Mouse (Mus musculus) left cerebral cortex, adult 11 months (tissue): ENCODE results near the gene Pgam2.
A peak's percentile ranks its signal among the peaks of the same experiment; 100 is the strongest.
"Not testable (repeated sequence)": the region's sequence is repeated elsewhere in the genome, so short reads cannot be mapped to it uniquely, and the experiment has no call there.

ENCODE experiments used
- DNase-seq: peaks from one replicate; pipeline ENCODE4 v3.0.0; 2022; ENCODE audit warnings: low spot score

The Pgam2 gene

DNA sequence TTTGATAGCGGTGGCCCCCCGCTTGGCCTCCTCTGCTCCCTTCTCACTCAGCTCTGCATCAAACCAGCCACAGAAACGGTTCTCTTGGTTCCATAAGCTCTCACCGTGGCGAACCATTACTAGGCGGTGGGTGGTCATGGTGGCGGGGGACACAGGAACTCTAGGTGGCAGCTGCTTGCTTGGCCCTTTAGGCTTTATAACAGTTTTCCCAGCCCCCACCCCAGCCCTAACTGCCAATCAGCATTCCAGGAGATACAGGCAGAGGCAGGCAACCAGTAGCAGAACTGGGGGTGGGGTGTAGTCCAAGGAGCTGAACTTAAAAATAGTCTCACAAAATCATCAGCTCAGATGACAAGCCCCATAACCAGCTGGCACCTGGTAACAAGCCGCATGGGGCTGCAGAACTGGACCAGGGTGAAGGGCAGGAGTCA lies at the start of gene Pgam2:
Gene Pgam2 (minus strand): TSS at position 183 of the 431 bp plus-strand sequence.
- DNase-seq, result no peak

DNA sequence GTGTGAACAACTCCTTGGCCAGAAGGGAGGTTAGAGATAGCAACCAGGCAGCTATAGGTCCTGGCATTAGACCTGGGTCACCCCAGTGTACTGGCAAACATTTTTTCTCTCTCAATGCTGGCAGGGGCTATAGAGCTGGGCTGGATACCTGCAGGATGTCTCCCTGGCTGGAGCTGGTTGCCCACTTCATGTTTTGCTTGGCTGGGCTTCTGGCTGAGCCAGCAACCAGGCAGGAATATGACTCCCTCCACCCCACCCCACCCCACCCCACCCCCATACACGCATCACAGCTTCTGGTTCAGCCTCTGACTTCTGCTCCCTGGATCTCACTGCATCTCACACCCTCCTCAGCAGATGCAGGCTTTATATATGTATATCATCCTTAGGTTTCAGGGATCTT lies 48.8 kb upstream of the Pgam2 start:
- DNase-seq, result no peak

DNA sequence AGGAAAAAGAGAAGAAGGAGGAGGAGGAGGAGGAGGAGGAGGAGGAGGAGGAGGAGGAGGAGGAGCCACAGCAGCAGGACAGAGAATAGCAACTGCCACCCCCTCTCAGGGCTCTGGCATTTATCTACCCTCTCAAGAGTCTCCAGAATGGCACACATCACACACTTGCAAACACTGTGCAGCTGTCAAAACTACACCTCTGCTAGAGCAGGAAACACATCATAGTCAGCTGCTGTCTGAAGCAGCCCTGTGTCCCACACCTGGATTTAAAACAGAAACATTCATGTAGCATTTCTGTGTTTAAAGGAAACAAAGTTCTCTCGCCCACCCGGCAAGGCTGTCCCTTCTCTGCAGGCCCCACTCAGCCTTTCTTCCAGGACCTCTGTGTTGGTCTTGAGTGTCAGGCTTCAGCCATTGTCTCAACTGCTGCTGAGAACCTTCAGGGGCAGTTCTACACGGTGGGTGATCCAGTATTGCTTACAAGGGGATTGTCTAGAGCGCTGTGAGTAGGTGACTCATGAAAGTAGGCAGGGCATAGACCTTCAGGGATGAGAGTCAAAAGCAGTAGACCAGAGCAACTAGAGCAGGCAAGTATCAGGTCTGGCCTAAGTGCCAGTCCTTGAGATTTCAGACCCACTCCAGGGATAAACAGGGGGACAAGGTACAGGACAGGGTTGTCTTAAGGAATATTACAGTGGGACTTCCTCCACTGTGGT lies 47.6 kb upstream of the Pgam2 start:
- DNase-seq, result no peak

DNA sequence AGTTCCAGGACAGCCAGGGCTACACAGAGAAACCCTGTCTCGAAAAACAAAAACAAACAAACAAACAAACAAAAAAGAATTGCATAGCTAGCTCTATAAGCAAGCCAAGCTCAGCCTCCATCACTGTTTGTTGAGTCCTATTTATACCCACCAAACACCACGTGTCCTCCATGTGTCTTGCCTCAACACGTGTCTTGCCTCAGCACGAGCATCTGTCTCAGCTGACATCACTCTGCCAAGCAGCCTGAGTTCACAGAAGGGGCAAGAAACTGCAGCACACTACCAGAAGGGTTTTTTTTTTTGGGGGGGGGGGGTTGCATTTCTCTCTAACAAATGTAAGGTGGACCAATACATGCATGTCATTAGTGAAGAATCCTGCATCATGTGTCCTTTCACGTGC lies 46.9 kb upstream of the Pgam2 start:
- no peak for DNase-seq

DNA sequence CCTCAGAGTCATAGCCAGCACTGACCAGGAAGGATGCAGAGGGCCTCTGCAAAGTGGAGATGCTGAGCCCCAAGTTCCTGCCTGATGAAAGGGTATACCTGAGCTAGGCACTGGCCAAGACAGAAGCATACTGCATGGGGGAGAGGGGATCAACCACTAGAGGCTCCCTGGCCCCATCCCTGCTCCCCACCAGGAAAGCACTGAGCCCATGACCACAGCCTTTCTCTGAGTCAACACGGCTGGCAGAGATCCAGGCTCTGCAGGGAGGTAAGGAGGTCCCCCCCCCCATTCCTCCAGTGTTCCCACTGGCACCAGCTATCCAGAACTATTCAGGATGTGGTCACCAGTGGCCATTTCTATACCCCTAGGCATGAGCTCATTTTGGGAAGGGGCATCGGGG lies 45.8 kb upstream of the Pgam2 start:
- no peak for DNase-seq

DNA sequence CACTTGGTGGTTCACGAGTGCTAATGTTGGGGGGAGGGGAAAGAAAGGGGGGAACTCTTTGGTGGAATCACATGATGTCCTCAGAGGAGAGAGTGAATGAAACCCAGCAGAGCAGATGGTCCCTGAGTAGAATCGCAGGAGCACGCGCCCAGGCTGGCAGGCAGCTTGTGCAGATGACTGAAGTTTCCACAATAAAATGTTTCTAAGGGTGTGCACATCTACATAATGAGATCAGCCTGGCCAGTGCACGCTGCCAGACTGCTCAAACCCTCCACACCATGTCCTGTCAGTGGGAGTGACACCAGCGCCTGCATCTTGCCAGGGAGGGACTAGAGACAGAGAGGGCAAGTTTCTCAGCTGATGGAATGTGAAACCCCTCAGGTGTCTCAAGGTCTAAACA lies 45.2 kb upstream of the Pgam2 start:
- DNase-seq, result peak; percentile 47

DNA sequence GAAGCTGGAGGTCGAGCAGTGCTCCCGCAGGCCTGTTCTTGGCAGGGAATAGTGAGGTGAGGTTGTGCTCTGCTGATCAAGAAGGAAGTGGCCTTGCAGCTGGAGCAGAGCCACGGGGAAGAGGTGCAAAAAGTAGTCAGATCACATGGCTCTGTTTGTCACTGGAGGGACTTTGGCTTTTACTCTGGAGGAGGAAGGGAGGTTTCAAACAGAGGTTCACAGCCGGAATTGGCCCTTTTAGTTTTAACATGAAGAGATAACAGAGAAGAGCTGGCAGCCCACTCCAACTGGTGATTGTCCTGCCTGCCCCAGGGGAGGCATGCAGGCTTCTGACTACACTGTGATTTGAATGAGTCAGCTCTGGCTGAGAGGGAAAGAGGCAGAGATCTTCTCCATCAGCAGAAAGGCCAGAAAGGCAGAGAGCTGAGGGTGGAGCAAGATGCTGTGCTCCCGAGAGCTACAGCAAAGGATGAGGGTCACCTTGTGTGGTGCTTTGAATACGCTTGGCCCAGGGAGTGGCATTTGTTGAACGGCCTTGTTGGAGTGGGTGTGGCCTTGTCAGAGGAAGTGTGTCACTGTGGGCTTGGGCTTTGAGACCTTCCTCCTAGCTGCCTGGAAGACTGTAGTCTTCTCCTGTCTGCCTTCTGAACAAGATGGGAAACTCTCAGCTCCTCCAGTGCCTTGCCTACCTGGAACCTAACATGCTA lies 43.3 kb upstream of the Pgam2 start:
- DNase-seq, result no peak

DNA sequence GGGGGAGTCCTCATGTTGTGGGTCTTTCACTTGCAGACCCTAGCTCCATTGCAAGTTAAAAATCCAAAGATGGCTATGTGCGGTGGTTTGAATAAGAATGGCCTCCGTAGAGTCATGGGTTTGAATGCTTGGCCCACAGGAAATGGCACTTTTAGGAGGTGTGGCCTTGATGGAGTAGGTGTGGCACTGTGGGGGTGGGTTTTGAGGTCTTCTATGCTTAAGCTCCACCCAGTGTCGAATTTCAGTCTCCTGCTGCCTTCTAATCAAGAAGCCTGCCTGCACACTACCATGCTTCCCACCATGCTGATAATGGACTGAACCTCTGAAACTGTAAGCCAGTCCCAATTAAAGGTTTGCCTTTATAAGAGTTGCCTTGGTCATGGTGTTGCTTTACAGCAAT lies 39.6 kb upstream of the Pgam2 start:
- no peak for DNase-seq

DNA sequence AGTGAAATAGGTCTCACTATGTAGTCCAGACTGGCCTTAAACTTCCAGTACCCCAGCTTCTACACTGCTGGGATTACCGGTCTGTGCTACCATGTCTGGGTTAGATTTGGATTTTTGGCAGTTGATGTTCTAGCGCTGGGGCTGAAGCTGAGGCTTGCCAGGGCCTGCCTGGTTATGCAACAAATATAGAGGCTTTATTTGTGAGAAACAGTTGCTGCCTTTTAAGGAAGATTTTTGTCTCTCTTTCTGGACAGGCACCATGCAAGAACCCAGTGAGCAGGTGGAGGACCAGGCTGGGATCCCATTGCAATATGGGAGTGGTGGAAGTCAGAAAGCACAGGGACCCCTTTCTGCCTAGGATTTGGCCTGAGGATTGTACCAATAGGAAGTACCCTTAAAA lies 38.2 kb upstream of the Pgam2 start:
- DNase-seq, result no peak

DNA sequence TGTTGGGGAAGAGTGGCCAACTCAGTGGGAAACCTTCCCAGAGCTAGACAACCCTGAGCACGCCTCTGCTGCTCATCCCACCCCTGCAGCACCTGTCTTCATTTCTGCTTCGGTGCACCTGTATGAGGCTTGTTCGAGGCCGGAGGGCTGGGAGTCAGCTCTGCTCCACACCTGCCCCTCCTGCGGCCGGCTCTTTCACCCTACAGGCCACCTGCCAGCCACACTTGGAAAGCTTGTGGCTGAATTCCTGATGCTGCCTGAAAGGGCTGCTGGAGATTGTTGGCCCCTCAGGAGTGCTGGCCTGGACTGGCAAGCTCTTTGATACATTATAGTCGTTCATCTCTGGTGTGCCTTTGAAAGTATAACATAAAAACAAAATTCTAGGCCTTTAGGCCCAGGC lies 36.8 kb upstream of the Pgam2 start:
- no peak for DNase-seq

DNA sequence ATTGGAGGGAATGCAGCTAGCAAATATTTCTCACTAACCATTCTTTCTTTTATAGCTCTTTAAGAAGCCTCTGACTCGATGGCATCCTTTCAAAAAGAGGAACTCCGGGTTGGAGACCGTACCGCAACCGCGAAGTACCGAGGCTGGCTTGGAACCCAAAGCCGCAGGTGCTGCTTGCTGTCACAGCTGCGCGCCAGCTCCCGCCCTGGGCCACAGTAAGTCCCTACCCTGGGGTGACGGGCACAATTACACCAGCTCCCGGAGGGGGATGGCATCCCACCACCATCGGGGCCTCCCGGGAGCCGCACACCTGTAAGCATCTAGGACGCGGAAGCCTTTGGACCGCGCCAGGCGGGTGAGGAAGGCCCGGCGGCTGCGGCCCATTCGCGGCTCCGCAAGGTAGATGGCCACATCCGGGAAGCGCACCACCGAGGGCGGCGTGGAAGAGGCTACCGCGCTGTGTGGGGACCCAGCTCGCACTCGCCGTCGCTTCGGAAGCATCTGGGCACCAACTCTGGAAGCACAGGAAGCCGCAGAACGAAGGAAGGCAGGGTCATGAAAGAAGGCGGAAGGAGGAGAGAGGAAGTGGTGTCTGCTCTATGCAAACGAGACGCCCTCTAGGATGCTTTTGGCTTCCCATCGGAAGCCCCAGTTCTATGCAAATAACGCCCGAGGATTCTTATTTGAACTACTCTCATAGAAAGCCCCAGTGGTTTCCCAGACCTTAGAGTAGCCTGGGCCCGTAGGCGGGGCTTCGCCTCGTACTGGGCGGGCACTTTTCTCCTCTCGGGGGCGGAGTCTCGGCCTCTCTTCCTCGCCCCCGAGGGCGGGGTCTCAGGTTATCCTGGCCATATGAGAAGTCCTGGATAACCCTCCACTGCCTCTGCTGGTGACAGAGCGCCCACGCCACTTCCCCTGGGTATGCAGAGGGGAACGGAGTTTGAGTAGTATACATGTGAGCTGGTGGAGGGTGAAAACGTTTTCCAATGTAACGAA lies 34.0 kb upstream of the Pgam2 start, which contains the start of gene Polm:
Gene Polm (minus strand): TSS at position 766 of the 996 bp plus-strand sequence.
- peak; percentile 87 for DNase-seq

DNA sequence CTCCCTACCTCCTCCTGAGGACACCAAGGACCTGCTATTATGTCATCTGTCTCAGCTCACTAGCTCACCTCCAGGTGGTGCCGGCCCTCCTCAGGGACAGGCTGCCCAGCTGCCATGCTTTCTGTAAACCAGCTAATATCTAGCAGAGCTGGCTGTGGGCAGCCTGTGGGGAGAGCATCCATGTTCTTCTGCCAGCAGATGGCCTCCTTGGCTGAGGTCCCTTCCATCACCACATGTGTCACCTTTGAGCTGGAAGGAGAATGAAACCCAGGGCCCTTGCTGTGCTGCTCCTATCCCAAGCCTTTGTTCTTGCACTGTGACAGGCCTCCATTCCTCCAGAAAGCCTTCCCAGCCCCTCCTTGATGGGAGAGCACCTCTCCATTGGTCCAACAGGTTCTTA lies 32.6 kb upstream of the Pgam2 start:
- DNase-seq, result no peak

DNA sequence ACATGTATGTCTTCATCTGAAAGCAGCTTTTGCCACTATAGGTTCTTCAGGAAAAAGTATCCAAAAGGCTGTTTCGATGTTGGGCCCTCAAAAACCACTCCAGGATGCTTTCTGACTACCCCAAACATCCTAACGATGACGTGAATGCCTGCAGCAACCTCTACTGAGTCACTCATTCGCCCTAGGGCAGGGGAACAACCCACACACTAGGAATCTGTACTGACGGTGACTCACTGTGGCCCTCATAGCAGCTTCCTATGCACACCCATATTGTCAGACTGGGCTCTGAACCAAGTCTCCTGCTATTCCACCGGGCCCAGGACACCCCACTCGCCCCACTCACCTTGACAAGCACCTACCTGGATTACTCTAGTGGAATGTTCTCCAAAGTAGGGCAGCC lies 31.5 kb upstream of the Pgam2 start:
- no peak for DNase-seq

DNA sequence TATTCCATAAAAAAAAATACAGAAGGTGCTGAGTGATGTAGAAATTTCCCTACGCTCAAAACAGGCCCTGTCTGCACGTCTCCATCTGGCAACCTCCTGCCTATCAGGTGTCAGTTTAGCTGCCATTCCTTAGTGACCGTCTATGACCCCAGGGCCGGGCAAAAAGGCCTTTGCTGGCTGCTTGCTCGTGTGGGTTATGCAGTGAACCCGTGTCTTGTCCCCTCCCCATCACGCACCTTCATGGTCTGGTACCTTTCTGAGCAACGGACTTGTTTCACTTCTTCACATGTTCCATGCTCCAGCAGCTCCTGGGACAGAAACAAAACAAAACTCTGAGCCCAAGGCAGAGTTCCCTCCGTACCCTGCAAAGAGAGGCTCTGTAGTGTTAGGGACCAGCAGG lies 31.0 kb upstream of the Pgam2 start:
- DNase-seq, result no peak

DNA sequence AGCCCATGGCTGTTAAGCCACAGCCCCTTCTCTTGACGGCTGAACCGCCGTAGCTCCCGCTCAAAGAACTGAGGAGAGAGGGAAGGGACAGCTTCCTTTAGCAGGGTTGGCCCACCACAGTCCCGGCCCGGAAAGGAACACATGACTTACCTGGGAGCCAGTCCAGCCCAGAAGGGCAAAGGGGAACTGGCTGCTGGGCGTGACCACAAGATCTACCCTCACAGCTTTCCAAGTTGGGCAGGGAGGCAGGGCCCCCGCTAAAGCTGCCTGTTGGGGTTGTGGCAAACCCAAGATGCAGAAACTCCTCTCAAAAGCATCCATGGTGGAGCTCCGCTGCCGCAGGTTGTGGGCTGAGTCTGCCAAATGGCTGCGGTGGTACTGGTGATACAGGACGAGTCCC lies 25.8 kb upstream of the Pgam2 start:
- no peak for DNase-seq

DNA sequence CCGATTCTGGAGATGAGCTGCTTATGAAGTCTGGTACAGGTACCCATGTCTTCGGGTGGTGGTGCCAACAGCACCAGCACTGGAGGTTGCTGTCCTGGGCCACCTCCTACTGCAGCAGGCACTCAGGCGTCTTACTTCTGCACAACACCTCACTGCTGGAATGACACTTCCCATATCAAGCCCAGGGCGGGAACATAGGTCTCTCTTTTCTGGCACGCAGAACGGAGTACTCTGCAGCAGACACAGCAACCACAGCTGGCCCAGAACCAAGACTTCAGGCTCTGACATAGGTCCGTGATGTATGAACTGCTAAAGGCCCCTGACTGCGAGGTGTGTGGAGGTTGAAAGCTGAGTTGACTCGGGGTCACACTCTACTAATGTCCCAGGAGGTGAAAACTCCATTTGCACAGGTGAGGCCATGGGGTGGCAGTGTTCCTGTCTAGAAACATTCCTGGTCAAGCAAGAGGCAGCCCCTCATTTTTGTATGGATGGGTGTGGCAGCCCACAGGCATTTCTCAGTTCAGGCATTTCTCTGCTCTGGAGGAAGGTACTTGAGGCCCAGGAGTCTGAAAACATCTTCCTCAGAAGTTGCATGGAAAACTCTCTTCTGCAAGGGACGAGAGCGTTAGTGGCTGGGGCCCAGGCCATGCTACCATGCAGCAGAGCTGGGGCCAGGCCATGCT lies 25.1 kb upstream of the Pgam2 start:
- no peak for DNase-seq

DNA sequence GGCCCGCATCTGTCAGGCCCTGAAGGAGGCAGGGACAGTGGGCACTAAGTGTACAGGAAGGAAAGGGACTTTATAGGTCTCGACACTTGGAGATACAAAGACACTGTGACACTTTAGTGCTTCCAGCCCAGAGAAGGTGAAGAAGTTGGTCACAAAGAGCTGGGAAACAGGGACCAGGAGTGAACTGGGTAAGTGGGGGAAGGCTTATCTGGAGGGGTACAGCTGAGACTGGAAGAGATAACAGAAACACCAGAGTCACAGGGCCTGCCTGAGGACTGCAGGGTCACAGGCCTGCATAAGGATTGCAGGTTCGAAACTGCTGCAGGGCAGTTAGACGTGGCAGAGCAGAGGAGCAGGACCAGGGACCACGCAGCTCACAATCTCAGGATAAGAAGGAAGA lies 24.4 kb upstream of the Pgam2 start:
- DNase-seq, result no peak

DNA sequence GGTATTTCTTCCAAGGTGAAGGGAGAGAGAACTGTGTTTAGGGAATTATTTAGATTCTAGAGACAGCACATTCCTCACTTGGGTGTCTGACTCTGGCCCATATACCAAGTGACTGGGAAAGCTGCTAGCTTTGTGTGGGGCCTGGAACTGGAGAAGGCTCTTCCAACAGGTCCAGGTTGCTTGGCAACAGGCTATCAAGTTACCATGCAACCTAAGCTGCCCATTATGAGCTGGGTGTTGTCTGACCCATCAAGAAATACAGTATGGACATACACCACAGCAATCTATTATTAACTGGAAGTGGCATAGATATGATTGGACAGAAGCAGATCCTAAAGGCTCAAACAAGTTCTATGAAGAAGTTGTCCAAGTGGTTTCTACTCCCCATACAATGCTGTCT lies 21.9 kb upstream of the Pgam2 start:
- DNase-seq, result no peak

DNA sequence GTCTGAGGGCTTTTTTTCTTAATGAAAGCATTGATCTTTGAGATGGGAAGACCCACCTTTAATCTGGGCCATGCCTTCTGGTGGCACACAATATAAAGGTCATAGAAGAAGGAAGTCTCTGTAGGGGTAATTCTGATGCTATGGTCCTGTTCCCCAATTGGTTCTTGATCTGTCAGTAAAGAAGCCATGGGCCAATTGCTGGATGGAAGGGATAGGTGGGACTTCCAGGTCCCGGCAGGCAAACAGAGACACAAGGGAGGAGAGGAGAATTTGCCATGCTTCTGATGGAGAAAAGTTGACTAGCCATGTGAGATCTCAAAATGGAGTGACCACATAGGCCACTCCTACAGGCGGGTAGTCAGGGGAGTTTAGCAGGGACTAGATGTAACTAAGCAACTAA lies 15.7 kb upstream of the Pgam2 start:
- DNase-seq, result no peak

DNA sequence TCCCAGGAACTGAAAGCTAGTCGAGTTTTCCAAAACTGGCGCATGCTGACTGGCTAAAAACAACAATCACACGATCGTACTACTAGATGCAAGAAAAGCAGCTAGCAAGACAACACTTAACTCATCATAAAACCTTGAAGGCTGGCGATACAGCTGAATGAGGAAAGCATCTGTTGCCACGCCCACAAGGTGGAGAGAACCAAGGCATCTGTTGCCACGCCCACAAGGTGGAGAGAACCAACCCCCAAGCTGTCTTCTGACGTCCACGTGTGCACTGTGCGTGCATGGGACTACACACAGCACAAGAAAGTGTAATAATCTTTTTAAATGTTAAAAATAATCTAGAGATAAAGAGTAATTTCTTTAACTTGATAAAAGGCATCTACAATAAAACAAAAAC lies 9.8 kb upstream of the Pgam2 start:
- DNase-seq, result no peak

DNA sequence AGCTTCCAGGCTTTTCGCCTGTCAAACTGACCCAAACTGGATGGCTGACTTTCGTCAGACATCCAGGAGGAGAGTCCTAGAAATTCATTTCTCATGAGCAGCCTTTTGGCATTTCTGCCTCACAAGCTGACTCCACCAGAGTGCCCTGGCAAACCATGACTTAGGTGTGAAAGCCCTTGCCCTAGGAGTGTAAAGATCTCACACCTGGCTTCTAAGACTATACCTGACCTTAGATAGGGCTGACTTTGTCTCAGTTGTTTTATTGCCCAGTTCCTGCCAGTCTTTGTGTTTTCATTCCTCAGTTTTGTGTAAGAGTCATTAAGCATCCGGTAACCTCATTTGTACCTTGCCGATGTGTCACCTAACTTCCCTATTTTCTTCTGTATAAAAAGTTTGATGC lies 6.0 kb upstream of the Pgam2 start:
- DNase-seq, result not testable (repeated sequence)

DNA sequence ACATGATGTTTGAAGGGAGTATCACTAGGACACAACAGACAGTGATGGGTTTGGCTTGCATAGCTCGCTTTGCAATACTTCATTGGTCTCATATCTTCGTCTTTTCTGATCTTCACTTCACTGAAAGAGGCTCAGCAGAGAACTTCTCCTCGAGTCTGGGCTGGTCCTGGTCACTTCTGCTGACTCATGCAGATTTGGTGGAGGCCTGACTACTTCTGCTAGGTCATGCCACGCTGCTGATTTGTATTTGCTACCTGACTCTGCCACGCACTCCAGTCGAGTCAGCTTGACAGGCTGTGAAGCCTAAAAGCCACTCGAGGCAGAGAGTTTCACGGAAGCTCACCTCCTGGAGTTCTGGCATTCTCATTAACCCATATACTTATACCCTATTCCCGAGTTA lies 4.4 kb upstream of the Pgam2 start:
- no peak for DNase-seq
